Mouse (Mus musculus) activated CD4-positive, CD25-positive, alpha-beta regulatory T cell, adult 4 months (primary cell): ENCODE data around the gene Kdm5a. TPM values are rescaled to one million over a fixed set of nuclear protein-coding genes. Genes with fewer than 3 reads are reported as not detected.

ENCODE experiments used
- ATAC-seq: one replicate; pipeline ENCODE4 v1.8.0; 2017
- polyA plus RNA-seq, 2 experiments: library from polyadenylated mRNA; unstranded; fragments of 100-300 nt; shearing (Covaris generic); gene quantifications; one replicate each; pipeline ENCODE4 v1.2.1; 2017

Gene Kdm5a
- polyA plus RNA-seq, 2 experiments from 2014 or later: 65.3 to 71.4 TPM

DNA sequence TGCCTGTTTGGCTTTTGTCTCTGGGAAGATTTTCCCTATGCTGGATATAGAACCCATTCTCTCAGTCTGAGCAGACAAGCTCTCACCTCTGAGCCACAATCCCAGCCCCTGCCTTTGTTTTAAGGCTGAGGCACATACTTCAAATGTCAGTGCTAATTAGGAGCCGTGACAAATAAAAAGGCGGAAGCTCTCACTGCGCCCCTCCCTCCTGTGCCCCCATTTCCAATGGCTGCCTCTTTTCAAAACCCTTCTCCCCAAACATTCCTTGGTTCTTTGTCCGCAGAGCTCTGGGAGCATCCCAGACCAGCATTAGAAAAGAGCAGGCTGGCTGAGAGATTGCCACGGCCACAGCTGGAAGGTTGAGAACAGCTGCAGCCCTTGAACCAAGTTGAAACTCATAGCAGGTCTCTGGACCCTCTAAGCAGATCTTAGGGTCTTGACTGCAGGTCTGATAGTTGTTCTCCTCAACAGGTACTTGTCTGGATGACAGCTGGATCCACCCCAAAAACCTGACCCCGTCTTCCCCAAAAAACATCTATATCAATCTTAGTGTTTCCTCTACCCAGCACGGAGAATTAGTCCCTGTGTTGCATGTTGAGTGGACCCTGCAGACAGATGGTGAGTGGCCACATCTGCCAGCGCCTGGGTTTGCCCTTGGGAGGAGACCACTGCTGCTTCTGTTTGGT is 108.7 kb downstream of the Kdm5a start:
- ATAC-seq: no peak

DNA sequence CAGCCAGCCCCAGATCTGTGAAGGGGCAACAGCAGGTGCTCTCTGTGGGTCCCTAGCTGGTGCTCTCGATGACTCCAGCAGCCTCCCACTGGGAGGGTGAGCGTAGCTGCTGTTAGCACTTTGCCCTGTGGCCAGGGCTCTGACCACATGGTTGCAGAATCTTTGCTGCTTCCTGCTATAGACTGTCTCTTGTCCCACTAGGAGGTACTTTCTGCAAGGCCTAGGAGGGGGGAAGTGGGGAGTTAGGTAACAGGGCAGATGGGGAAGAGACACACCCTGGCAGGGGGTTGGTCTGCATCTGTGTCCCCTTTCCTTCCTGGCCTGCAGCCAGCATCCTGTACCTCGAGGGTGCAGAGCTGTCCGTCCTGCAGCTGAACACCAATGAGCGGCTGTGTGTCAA is 109.5 kb downstream of the Kdm5a start:
- no peak for ATAC-seq

GRCm38 (mm10) chr6:120475288-120475687 is 111.4 kb downstream of the Kdm5a start:
- ATAC-seq: no peak

DNA sequence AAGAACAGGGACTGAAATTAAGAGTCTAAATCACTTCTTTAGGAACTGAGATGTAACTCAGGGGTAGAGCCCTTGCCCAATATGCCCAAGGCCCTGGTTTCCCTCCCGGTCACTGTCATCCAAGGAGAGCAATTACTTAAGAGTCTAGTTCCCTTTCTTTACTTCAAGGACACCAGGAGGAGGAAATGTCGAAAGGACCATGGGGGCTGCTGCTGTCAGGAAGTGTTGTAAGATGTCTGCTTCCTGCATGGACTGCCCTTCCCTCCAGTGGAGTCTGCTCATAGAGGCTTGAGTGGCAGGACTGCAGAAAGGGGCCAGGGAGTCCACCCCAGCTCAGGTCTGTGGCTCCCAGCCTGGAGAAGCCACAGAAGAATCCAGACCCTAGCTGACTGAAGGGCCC is 115.4 kb downstream of the Kdm5a start:
- no peak for ATAC-seq

DNA sequence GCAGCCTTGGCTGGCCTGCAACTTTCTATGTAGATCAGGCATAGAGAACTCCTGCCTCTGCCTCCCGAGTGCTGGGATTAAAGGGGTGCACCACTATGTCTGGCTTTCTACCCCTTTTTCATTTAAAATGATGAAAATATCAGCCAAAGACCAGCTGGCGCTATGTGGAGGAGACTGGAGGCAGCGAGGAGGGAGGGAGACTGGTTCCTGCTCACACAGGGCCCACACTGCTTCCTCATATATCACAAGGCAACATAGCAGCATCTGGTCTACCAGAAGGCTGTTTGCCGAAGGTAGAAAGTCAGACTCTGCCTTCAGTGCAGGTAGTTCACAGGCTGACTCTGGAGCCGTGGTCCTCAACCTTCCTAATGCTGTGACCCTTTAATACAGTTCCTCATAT is 116.4 kb downstream of the Kdm5a start:
- ATAC-seq: no peak

- no peak for ATAC-seq
Observed at GRCm38 (mm10) chr6:120481538-120481937, 117.6 kb downstream of the Kdm5a start.

GRCm38 (mm10) chr6:120482021-120482420 is 118.1 kb downstream of the Kdm5a start:
- ATAC-seq: no peak

DNA sequence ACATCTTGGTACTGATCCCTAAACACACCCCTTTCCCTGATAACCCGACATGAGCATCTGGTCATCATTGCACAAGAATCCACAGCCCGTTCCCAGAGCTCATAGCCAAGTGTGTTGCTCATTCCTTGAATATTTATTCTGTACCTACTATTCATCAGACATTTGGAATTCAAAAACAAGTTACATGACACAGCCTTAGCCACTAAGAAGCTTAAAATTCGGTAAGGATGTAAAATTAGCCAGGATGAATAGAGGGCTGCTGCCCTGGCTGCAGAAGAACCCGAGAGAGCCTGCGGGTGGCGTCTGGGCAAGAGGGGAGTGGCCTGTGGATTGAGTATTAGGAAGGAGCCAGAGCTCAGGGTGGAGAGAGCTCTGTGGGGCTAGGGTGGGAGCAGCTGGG is 118.8 kb downstream of the Kdm5a start:
- ATAC-seq: no peak

- peak; percentile 32 for ATAC-seq
Observed at GRCm38 (mm10) chr6:120483211-120483626, 119.3 kb downstream of the Kdm5a start.

DNA sequence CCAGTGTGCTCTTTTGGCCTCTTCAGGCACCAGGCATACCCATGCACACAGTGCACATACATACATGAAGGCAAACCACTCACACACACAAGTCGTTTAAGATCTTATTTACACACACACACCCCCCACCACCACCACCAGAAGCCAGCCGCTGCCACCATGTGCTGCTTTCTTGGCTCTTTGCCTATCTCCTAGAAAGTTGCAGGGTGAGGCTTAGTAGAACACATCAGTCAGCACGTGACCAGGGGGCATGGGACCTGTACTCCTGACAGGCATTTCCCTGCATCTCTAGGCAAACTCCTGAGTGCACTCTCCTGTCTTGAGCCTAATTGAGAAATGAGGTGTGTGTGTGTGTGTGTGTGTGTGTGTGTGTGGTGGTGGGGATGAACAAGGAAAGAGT is 121.1 kb downstream of the Kdm5a start:
- ATAC-seq: no peak

GRCm38 (mm10) chr6:120486051-120486510 is 122.2 kb downstream of the Kdm5a start:
- ATAC-seq: peak; percentile 58

DNA sequence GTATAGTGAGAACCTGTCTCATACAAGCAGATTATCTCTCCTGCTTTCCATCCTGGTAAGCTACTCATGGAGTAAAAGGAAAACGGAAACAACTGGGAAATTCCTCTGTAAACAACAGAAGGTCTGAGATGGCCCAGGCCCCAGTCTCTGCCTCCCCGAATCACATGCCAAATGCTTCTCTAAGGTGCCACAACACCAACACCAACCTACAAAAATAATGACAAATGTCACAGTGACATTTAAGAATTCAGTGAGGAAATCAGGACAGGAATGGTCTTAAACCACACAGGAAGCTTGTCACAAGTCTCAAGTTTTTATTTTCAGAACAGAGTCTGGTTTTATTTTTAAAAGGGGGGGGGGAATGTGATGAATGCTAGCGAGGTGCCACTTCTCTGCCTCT is 124.7 kb downstream of the Kdm5a start:
- peak; percentile 32 for ATAC-seq

DNA sequence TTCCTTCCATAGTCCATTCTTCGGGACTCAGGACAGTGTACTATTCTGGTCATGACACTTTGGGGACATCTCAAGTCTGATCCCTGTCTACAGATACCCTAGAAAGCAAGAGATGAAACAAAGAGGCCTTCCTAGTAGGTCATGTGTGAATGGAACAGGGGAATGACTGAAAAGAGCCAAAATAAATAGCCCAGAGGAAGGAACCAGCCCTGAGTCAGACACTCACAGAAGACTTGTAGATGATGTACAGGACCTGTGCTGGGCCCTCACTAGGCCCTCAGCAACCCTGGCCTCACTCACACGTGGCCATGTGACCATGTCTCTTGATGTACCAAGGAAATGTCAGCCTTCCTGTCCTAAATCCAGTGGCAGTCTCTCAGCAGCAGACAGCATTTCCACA is 125.5 kb downstream of the Kdm5a start:
- no peak for ATAC-seq

- no peak for ATAC-seq
Observed at GRCm38 (mm10) chr6:120491064-120491463, 127.1 kb downstream of the Kdm5a start.

GRCm38 (mm10) chr6:120491862-120492498 is 128.1 kb downstream of the Kdm5a start:
- no peak for ATAC-seq

DNA sequence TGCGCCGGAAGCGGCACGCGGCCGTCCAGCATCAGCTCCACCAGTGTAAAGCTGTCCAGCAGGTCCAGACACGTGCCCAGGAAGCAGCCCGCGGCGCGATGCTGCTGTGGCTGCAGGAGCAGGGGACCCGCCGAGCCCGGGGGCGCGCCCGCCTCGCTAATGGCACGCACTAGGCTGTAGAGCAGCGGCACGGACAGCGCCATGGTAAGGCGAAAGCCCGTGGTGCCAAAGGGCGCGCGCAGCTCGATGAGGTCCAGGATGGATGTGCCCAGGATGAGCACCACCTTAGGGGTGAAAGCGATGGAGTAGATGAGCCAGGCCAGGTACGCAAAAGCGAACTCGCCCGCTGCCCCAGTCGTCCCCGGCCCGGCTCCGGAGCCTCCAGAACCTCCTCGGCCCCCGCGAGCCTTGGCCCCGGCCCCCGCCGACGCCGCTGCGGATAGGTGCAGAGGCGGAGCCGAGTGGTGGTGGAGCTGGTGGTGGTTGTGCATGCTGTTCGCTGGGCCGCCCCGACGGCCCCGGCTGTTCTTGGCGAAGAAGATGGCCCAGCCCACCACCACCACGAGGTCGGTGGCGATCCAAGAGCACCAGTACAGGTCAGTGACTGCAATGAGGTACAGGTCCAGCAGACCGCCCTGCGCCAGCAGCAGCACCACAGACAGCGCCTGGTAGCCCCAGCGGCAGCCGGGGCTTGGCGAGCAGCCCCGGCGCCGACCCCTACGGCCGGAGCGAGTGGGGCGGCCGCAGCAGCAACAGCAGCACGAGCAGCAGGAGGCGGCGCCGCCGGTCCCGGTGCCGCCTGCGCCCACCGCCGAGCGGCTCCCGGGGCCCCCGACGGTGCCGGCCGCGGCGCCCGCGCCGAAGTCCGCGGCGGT is 128.8 kb downstream of the Kdm5a start:
- peak; percentile 37 for ATAC-seq

DNA sequence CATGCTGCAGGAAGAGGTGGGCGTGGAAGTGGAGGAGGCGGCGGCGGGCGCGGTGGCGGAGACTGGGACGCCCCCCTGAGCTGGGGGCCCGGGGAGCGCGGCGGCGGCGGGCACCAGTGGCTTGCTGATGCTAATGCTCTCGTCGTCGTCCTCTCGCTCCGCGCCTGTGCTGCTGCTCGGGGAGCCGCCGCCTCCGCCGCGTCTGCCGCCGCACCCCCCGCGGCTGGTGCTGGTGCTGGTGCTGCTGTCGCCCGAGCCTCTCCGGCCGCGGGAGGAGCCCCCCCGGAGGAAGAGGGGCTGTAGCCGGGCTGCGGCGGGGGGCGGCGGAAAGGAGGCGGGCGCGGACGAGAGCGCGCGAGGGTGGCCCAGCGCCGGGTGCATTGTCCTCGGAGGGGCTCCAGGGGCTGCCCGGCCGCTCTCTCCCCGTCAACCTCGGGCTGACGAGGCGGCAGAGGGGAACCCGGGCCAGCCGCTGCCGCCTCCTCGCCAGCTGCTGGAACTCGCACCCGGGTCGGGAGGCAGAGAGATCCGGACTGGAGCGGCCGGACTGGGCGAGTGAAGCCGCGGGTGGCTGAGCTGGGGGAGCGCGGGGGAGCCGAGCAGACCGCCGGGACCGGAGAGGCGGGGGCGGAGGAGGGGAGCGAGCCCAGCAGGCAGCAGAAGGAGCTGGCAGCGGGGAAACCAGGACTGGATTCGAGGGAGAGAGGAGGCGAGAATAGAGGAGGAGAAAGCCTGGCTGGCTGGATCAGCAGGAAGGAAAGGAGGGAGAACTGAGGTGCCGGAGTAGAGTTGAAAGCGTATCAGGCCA is 129.7 kb downstream of the Kdm5a start, which contains the start of gene Tmem121b:
Tmem121b (minus strand) TSS at position 434 of the 808 bp plus-strand sequence.
- ATAC-seq: peak; percentile 33

Other genes with a start within 250 kb of the Kdm5a start
- gene D330020A13Rik, start 69.8 kb upstream of the Kdm5a start, polyA plus RNA-seq: not detected
- gene B4galnt3, start 69.6 kb upstream of the Kdm5a start, polyA plus RNA-seq: under 1 TPM in 1 of 2 experiments, not detected in 1; 0.13 TPM
- 1 to 10 TPM; 8.5 to 8.9 TPM for gene Ccdc77, start 250 bp downstream of the Kdm5a start, polyA plus RNA-seq
- 10 to 100 TPM; 19.0 to 22.5 TPM for gene Il17ra, start 99.1 kb downstream of the Kdm5a start, polyA plus RNA-seq
- under 1 TPM; 0.13 to 0.22 TPM for gene Tmem121b, start 129.7 kb downstream of the Kdm5a start, polyA plus RNA-seq
- gene Hdhd5, start 167.2 kb downstream of the Kdm5a start, polyA plus RNA-seq: 10 to 100 TPM; 30.0 to 32.7 TPM